Mouse (Mus musculus): Measurements from ENCODE around the gene Agbl2.

- TF ChIP-seq CTCF (IDR thresholded peaks at IDR 0.05; ENCODE audit: extremely low read depth, insufficient read depth, insufficient read length, insufficient replicate concordance) (no peak), POLR2A (IDR thresholded peaks at IDR 0.05; ENCODE audit: low read depth, low read length) (no peak)
These were observed 91.5 kb downstream of the Agbl2 start for GRCm38 (mm10) chr2:90874025-90874424.

Data from spleen, adult 2 months (tissue).